Mouse (Mus musculus) layer of hippocampus, postnatal 25 days (tissue): ENCODE data around the gene Usp7. TPM values are rescaled to one million over a fixed set of nuclear protein-coding genes. Genes with fewer than 3 reads are reported as not detected.

Source experiments
- DNase-seq, 2 experiments: peaks; one replicate each; pipeline ENCODE4 v3.0.0; 2022; ENCODE audit warnings: mixed read lengths in 2 of 2, low spot score in 1 of 2; ENCODE audit errors: extremely low spot score in 1 of 2
- total RNA-seq, 2 experiments: library from RNA; stranded (reverse); gene quantifications; 2 replicates each; pipeline ENCODE4 v1.2.3; 2021

The Usp7 gene
- 100 to 1,000 TPM; 132 to 156 TPM for total RNA-seq

DNA sequence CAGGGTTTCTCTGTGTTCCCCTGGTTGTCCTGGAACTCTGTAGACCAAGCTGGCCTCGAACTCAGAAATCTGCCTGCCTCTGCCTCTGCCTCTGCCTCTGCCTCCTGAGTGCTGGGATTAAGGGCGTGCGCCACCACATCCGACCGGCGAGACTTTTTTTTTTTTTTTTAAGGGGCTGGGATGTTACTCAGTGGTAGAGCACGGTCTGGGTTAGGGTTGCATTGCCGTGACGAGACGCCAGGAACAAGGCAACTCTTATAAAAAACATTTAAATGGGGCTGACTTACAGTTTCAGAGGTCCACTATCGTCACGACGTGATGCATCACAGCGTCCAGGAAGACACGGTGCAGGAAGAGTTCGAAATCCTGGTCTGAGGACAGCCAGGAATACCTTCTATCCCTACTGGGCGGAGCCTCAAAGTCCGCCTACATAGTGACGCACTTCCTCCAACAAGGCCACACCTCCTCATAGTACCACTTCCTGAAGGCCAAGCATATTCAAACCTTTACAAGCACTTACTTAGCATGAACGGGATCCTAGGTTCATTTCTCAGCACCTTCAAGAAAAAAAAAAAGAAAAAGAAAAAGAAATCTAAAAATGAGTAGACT lies at the start of gene Usp7:
Gene Usp7, minus strand, starts transcription at position 360 of the 609 bp plus-strand sequence.
- DNase-seq = no peak

DNA sequence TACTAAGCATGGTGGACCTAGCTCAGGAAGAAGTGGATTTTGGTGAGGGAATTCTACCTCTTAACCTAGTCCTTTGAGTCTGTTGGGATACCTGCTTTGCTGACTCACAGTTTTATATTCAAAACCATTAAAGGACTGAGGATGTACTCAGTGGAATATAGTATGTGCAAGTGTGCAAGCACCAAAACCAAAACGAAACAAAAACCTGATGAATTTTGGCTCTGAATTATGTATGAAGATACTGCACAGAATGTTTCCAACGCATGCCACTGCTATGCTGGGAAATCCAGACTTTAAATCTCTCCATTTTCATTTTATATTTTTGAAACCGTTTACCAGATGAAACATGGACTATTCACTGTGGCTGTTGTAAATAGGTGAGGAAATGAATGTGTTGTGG lies 48.4 kb upstream of the Usp7 start:
- no peak for DNase-seq

GRCm38 (mm10) chr16:8838921-8839320 lies 46.8 kb upstream of the Usp7 start:
- no peak for DNase-seq

- DNase-seq = no peak
Measured at GRCm38 (mm10) chr16:8837595-8837994, 45.5 kb upstream of the Usp7 start.

DNA sequence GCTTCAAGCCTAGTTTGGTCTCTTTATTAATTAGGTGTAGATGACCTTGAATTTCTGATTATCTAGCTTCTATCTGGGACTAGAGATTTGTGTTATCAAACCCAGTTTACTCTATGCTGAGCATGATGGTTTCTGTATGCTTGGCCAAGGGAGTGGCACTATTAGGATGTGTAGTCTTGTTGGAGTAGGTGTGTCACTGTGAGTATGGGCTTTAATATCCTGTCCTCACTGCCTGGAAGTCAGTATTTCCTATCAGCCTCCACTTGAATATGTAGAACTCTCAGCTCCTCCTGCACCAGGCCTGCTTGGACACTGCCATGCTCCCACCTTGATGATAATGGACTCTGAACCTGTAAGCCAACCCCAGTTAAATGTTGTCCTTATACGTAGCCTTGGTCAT lies 44.8 kb upstream of the Usp7 start:
- no peak for DNase-seq

DNA sequence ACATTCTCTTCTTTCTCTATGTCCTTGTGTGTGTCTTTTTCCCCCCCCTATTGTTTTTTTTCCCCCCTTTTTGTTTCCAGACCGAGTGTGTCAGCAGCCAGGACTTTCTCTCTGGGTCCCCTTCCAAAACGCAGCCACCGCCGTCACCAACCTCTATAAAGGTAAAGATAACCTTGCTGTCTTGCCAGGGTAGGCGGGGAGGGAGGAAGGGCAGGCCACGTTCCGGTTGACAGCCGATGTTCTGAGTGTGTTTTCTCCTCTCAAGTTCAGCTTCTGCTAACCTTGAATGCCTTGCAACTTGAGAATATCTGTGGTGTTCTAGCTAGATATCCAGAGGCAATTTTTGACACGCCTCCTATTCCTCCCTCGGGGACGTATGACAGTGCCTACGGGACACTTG lies 39.1 kb upstream of the Usp7 start:
- DNase-seq = no peak

DNA sequence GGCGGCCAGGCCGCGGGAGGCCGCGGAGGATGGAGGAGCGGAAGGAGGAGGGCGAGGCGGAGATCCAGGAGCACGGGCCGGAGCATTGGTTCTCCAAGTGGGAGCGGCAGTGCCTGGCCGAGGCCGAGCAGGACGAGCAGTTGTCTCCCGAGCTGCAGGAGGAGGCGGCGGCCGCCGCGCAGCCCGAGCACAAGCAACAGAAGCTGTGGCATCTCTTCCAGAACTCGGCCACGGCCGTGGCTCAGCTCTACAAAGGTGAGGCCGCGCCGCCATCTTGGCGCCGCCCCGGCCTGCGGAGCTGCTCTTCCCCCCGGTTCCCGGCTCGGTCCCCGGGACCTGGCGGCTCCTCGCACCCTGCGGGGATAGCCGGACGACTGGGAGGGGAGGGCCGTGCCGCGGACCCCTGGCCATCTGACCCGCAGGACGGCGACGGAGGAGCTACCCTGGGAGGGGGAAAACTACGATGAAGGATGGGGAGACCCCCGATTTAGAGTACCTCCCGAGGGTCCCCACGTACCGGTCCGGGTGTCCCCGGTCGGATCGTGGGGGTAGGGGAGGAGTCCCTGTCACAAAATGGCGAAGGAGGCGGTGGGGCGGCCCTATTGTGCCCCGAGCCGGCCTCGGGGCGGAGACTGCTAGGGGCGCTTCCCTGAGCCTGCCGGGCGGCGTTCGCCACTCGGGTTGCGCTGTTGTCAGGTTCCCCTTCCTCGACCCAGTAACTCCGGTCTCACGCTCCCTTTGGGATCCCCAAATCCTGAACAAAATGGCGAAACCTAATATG lies 38.5 kb upstream of the Usp7 start:
- peak; percentile 54 for DNase-seq

DNA sequence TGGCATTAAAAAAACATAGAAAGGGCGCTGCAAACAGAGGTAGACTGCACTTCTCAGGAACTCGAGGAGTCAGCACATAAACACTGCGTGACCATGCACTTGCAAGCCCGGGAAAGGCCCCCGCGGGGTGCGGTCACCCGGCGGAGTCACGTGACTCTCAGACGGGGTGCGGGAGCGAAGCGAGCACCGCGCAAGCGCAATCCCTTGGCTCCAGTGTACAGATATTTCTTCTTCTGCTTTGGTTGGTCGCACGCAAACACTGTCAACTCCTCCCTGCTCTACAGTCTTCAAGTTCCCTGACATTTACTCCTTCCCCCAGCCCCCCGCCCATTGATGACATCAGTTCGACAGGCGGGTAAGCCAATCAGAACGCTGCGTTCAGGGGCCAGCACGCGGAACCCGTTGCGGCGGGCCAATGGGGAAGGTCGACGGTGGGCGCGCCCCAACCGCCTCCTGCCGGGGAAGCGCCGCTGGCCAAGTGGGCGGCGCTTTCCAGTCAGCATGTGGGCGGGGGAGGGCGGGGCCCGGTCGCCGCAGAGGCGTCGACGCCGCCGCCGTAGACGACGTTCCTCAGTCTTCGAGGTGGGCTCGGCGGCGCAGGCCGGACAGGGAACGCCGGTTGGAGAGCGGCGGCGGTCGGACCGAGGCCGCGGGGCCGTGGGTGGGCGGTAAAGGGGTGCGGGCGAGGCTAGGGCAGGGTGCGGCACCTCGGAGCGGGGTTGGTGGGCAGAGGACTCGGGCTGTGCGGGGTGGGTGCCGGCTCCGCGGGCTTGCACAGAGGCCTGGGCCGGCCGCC lies 37.7 kb upstream of the Usp7 start, which contains the start of gene 1810013L24Rik:
Gene 1810013L24Rik, plus strand, starts transcription at position 537 of the 796 bp plus-strand sequence.
- peak; percentile 88 to 90 for DNase-seq

DNA sequence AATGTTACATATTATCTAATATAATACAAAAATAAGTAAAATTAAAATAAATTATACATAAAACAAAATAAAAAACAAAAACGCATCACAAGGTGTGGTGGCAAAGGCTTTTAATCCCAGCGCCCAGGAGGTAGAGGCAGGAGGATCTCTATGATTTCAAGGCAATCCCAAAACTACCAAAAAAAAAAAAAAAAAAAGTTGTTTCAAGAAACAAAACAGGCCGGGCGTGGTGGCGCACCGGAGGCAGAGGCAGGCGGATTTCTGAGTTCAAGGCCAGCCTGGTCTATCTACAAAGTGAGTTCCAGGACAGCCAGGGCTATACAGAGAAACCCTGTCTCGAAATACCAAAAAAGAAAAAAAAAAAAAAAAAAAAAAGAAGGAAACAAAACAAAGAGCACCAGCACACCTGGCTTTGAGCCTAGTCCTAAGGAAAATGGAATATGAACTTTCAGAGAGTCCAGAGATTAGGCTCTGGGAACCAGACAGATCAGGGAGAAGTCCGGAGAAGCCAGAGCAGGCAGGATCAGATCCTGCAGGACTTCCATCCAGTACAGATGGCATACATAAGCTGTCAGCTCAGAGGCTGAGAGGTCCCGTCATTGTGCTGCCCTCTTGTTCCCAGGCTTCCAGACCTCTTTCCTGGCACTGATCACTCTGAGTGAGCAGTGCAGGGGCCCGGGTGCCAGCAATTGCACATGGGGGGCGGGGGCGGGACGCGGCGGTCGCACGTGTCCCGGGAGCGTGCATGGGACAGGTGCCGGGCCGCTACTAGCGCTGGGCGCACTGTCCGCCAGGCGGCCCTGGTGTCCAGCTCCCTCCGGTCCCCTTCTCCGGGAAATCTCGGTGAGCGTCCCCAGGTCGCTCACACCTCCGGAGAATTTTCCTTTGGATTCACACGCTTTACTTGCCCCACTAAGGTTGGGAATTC lies 36.8 kb upstream of the Usp7 start:
- DNase-seq = no peak

DNA sequence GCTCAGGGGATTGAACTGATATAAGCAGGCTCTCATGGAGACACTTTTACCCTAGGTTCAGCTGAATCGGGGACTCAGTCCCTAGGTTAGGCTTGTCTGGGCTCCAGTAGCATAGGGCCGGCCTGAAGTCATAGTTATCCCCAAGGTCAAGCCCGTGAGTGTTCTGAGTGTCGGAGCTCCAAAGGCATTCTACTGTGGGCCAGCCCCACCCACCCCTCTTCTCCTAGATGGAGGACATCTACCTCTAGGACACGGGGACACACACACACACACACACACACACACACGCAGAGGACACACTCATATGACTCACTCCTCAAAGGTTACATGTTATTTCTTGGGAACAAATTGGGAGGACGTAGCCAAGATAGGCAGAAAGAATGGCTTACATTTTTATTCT lies 35.3 kb upstream of the Usp7 start:
- no peak for DNase-seq

DNA sequence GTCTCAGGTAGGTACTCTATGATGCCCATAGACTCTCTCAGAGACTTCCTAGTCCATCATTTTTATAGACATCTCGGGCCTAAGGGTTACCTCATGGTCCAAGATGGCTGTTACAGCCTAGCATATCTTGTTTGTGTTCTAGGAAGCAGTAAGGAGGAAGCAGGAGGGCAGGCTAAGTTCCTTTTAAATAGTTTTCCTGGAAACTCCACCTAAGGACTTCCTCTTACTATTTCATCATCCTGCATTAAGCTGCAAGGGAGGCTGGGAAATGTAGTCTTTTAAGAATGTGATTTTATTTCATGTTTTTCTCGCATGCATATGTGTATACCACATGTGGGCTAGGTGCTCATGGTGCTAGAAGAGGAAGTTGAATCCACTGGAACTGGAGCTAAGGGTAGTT lies 31.6 kb upstream of the Usp7 start:
- DNase-seq = no peak

DNA sequence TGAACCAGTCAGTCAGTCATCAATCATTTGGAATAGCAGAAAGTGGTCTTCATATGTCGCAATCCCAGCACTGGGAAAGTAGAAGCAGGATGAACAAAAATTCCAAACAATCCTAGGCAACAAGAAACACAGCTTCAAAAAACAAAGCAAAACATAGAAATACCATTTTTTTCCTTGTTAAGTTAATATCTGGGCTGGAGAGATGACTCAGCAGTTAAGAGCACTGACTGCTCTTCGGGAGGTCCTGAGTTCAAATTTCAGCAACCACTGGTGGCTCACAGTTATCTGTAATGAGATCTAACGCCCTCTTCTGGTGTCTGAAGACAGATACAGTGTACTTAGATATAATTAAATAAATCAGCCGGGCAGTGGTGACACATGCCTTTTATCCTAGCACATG lies 30.5 kb upstream of the Usp7 start:
- DNase-seq = no peak

DNA sequence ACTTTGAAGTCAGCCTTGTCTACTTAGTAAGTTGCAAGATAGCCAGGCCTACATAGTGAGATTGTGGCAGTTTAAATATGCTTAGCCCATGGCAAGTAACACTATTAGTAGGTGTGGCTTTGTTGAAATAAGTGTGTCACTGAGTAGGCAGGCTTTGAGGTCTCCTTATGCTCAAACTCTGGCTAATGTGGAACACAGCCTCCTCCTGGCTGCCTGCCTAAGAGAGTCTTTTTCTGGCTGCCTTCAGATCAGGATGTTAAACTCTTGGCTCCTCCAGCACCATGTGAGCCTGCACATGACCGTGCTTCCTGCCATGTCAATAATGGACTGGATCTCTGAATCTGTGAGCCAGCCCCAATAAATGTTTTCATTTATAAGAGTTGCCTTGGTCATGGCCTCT lies 29.3 kb upstream of the Usp7 start:
- DNase-seq = peak in 1 of 2 experiments; percentile 5

DNA sequence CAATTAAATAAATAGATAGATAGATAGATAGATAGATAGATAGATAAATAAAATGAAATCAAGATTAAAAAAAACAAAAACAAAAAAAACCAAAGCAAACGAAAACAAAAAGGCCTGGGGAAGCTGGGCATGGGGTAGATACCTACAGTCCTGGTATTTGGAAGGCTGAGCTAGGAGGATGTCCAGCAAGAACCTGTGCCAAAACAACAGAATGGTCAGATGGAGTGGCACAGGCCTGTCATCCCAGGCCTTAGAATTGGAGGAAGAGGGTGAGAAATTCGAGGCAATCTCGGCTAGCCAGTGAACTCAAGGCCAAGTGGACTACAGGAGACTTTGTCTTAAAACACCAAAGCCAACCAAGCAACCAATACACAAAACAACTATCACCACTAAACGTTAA lies 25.8 kb upstream of the Usp7 start:
- no peak for DNase-seq

DNA sequence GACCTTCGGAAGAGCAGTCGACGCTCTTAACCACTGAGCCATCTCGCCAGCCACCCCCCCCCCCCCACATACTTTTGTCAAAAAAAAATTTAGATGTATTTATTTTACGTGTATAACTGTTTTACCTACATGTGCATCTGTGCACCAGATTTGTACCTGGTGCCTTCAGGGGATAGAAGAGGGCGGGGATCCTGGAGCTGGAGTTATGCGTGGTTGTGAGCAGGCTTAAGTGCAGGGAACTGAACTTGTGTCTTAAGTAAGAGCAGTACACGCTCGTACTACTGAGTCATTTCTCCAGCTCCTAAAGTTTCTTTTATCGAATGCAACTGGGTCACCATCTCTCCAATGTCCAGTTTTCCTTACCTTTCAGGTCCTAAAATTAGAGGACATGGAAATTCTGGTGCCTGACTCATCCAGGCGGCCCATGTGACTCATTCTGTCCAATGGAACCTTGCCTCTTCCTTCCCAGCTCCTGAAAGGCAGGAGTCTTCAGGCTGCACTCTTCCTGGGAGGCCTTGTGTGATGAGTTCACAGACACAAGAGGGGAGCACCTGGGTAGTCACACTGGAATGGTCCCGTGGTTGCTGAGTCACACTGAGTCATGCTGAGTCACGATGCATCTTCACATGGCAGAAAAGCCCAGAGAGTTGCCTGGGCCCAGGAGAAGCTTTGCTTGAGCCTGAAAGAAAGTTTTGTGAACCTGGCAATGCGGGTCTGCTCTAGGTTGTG lies 18.5 kb upstream of the Usp7 start:
- no peak for DNase-seq

DNA sequence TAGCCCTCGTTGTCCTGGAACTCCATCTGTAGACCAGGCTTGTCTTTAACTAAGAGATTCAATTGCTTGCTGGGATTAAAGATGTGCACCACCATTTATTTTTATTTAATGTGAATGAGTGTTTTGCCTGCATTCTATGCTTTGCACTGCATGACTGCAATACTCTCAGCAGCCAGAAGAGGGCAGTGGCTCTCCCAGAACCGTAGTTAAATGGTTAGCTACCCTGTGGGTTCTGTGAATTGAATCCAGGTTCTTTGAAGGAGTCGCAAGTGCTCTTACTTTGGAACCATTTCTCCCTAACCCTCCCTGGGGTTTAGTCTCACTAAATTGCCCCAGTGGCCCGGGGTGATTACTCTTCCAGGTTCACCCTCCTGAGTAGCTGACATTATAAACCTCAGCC lies 14.6 kb upstream of the Usp7 start:
- no peak for DNase-seq

GRCm38 (mm10) chr16:8795906-8796305 lies 3.8 kb upstream of the Usp7 start:
- no peak for DNase-seq

DNA sequence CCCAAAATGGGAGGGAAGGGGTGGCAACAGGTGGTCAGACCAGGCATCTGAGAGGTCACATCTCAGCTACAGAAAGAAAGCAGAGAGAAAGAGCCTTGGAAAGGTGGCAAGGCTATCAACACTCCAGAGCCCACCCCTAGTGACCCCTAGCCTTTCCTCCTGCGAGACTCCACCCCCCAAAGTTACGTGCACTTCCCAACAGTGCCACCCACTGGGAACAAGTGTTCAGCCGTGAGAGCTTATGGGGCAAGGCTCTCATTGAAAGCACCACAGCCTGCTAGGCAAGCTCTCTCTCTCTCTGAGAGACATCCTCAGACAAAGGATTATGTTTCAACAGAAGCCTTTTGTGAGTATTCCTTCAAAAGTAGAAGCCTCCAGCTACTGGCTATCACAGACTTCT lies 2.8 kb upstream of the Usp7 start:
- DNase-seq = no peak

- DNase-seq = no peak
Measured at GRCm38 (mm10) chr16:8790886-8791285, 1.2 kb downstream of the Usp7 start.

- no peak for DNase-seq
Measured at GRCm38 (mm10) chr16:8784753-8785152, 7.4 kb downstream of the Usp7 start.
